Mouse (Mus musculus) midbrain, embryonic 16.5 days (tissue): ENCODE data around the gene Arfip1. TPM values are rescaled to one million over a fixed set of nuclear protein-coding genes. Genes with fewer than 3 reads are reported as not detected.

Source experiments
- ATAC-seq: fragments of 200-750 bp; cut with Nextera tagmentation; 2 replicates; pipeline ENCODE4 v1.8.0; 2017; ENCODE audit warnings: moderate TSS enrichment
- H3K27ac ChIP-seq: fragments of 300-500 bp; sonication (generic); 2 replicates; pipeline ENCODE4 v1.5.1; 2014; ENCODE audit warnings: mild to moderate bottlenecking, low read length, mixed read lengths
- H3K27me3 ChIP-seq: fragments of 300-500 bp; sonication (generic); 2 replicates; pipeline ENCODE4 v1.6.1; 2014; ENCODE audit warnings: low read depth, low read length, mixed read lengths; ENCODE audit not compliant: control insufficient read depth, insufficient read depth
- H3K36me3 ChIP-seq: fragments of 300-500 bp; sonication (generic); 2 replicates; pipeline ENCODE4 v1.6.1; 2014; ENCODE audit warnings: mild to moderate bottlenecking, low read length, moderate library complexity, mixed read lengths; ENCODE audit not compliant: control insufficient read depth, insufficient read depth
- H3K4me1 ChIP-seq: fragments of 300-500 bp; sonication (generic); 2 replicates; pipeline ENCODE4 v1.6.1; 2014; ENCODE audit warnings: mild to moderate bottlenecking, low read length, mixed read lengths; ENCODE audit not compliant: control insufficient read depth, insufficient read depth
- H3K4me2 ChIP-seq: fragments of 300-500 bp; sonication (generic); 2 replicates; pipeline ENCODE4 v1.6.1; 2014; ENCODE audit warnings: mild to moderate bottlenecking, low read length, mixed read lengths
- H3K4me3 ChIP-seq: fragments of 300-500 bp; sonication (generic); 2 replicates; pipeline ENCODE4 v1.5.1; 2014; ENCODE audit warnings: low read depth, mild to moderate bottlenecking, low read length, moderate library complexity, mixed read lengths
- H3K9ac ChIP-seq: fragments of 300-500 bp; sonication (generic); 2 replicates; pipeline ENCODE4 v1.6.1; 2014; ENCODE audit warnings: low read depth, low read length, mixed read lengths
- H3K9me3 ChIP-seq: fragments of 300-500 bp; sonication (generic); replicated peaks from 2 replicates; pipeline ENCODE4 v1.6.1; 2014; ENCODE audit warnings: mild to moderate bottlenecking, low read length, mixed read lengths; ENCODE audit not compliant: control insufficient read depth, poor library complexity, severe bottlenecking
- WGBS: fragments of 180-500 bp; shearing (Covaris S2); extraction: QIAGEN DNeasy Blood & Tissue Kit; methylation state at CpG from one replicate; pipeline ENCODE4 v1.1.7; 2014; 5-methylcytosine and 5-hydroxymethylcytosine counted together
- polyA plus RNA-seq: library from polyadenylated mRNA; unstranded; fragments of >200 nt; fragmentation: Nextera tagmentation; extraction: Ambion mirVana; gene quantifications from 2 replicates; pipeline ENCODE4 v1.2.1, GENCODE M21; 2015

Gene Arfip1
- 22.1 and 22.4 TPM in 2 replicates for polyA plus RNA-seq

DNA sequence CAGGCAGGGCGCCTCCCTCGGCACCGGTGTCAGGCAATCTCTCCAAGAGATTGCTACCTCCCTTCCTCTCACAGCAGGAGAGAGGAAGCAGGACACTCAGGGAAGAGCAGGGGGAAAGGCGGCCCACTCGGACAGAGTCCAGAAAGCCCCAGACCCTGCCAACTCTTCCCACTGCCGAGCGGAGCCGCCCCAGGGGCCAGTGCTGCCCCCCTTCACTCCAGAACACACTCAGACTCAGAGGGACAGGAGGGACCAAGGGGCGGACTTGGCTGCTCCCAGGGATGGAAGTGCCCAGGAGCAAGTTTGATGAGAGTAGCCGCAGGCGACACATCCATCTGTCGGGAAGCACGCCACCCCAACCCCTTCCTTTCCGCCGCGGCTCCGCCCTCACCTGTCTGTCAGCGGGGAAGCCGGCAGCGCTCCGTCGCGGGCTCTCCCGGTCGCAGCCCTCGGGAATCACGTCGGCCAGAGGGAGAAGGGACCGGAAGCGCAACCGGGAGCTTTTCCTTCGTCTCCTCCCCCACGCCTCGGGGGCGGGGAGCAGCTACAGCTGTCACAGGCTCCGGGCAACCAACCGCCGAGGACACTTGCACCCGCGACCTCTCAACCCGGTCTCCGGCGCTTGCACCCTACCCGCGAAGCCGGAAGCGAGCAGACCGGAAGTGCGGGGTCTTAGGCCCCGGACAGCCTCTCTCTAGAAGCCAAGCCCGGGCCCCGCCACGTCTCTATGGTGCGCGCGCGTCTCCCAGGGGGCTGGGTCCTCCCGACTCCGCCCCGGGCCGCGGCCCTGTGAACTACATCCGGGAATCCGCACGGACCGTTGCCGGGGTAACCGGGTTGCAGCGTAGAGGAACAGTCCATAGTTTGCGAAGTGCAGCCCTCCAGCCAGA lies at the start of gene Arfip1:
Gene Arfip1, minus strand, starts transcription at position 603 of the 890 bp plus-strand sequence.
- 0% methylated on average over 60 of the region's 70 CpGs for WGBS
- peak within 1 kb of the TSS; percentile 86 for H3K9ac ChIP-seq
- peak; percentile 99 for ATAC-seq

DNA sequence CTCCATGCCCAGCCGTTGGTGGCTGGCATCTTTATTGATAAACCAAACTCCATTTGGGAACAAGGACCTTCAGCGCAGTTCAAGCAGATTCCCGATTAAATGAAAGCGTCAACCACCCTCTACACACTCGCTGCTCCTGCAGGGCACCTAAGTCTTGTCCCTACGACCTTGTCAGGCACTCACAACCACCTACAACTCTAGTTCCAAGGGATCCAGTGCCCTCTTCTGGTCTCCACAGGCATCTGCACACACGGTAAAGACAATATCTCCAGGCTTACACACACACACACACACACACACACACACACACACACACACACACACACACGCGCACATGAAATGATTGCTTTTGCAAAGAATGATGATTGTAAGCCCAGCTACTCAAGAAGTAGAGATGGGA lies 49.2 kb upstream of the Arfip1 start:
- no peak for ATAC-seq
- no peak overlapping the region for H3K9ac ChIP-seq
- no peak overlapping the region for H3K4me2 ChIP-seq
- no peaks in the 10 kb centered on the region for H3K36me3 ChIP-seq
- H3K27ac ChIP-seq: no peak overlapping the region
- H3K4me1 ChIP-seq: no peaks in the 10 kb centered on the region
- H3K4me3 ChIP-seq: no peak overlapping the region
- 98% methylated on average over 9 of the region's 9 CpGs for WGBS
- no peaks in the 10 kb centered on the region; the same call in none of the 2 replicates for H3K9me3 ChIP-seq
- no peaks in the 10 kb centered on the region for H3K27me3 ChIP-seq

More for the DNA sequence above, at the start of gene Arfip1:
- H3K27me3 ChIP-seq: no peaks in the 10 kb centered on the region
- H3K4me2 ChIP-seq: peak within 1 kb of the TSS; percentile 93
- H3K36me3 ChIP-seq: no peaks in the 10 kb centered on the region
- peaks cover 23% of the 10 kb centered on the region for H3K4me1 ChIP-seq
- H3K9me3 ChIP-seq: no peaks in the 10 kb centered on the region
- H3K27ac ChIP-seq: peak within 1 kb of the TSS; percentile 89
- peak within 1 kb of the TSS; percentile 70 for H3K4me3 ChIP-seq

DNA sequence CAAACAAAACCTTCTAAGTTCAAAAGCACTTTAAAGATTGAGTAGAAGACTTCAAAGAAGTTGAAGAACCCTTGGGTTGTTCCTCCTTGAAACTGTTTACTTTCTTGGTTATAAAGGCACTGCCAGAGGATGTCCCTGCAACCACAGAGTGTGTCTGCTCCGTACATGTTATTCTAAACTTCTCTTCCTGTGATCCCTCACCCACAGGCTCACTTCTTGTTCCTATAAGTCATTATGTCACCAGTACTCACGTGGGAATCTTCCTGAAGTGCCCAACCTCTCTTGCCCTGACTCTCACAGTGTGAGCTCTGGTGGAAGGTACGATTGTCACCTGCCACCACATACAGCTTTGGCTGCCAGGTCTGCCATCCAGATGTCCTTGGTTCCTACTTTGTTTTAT lies 39.6 kb upstream of the Arfip1 start:
- no peak overlapping the region for H3K27ac ChIP-seq
- no peak overlapping the region for H3K4me3 ChIP-seq
- 74% methylated on average over 3 of the region's 3 CpGs for WGBS
- no peaks in the 10 kb centered on the region for H3K27me3 ChIP-seq
- peaks cover 3% of the 10 kb centered on the region; the same call in 1 of the 2 replicates for H3K4me1 ChIP-seq
- H3K36me3 ChIP-seq: no peaks in the 10 kb centered on the region
- H3K4me2 ChIP-seq: no peak overlapping the region
- no peak overlapping the region for H3K9ac ChIP-seq
- H3K9me3 ChIP-seq: no peaks in the 10 kb centered on the region
- ATAC-seq: no peak

DNA sequence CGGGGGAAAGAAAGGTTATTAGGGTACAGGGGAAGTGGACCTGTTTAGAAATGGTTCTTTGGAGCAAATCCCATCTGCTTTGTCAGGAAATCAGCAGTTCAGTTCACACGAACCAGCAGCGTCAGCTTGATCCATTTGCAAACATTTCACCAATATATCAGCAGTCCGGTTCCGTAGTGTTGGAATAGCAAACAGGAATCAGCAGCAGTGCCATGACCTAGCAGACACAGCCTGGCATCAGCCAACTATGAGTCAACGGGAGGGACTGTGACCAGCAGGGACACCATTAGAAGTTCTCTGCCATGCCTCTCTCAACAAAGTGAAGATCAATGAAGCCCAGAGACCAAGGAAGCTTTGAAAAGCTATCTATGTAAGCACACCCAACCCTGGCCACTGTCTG lies 37.3 kb upstream of the Arfip1 start:
- no peaks in the 10 kb centered on the region for H3K9me3 ChIP-seq
- 96% methylated on average over 6 of the region's 6 CpGs for WGBS
- H3K27ac ChIP-seq: no peak overlapping the region
- no peak overlapping the region for H3K4me2 ChIP-seq
- H3K9ac ChIP-seq: no peak overlapping the region
- H3K4me3 ChIP-seq: no peak overlapping the region
- ATAC-seq: no peak
- no peaks in the 10 kb centered on the region for H3K4me1 ChIP-seq
- no peaks in the 10 kb centered on the region for H3K36me3 ChIP-seq
- no peaks in the 10 kb centered on the region for H3K27me3 ChIP-seq

DNA sequence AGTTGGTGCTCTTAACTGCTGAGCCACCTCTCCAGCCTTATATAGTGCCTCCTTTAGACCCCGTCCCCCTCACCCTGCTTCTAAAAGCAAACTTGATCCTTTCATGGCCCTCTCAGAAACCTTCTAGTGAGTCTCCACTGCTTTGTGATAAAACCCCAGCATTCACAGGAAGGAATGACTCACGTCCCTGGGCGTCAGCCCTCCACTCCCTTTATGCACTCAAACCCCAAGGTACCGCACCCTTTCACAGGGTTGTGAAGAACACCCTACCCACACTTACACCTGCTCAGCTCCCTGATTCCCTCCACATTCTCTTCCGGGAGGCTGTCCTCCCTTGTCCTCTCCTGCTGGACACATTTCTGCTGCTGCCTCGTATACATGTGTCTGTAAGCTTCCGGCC lies 36.6 kb upstream of the Arfip1 start:
- 96% methylated on average over 7 of the region's 7 CpGs for WGBS
- no peaks in the 10 kb centered on the region for H3K36me3 ChIP-seq
- H3K9ac ChIP-seq: no peak overlapping the region
- H3K4me2 ChIP-seq: no peak overlapping the region
- H3K27me3 ChIP-seq: no peaks in the 10 kb centered on the region
- no peaks in the 10 kb centered on the region for H3K9me3 ChIP-seq
- H3K4me3 ChIP-seq: no peak overlapping the region
- ATAC-seq: no peak
- H3K27ac ChIP-seq: no peak overlapping the region
- no peaks in the 10 kb centered on the region for H3K4me1 ChIP-seq

DNA sequence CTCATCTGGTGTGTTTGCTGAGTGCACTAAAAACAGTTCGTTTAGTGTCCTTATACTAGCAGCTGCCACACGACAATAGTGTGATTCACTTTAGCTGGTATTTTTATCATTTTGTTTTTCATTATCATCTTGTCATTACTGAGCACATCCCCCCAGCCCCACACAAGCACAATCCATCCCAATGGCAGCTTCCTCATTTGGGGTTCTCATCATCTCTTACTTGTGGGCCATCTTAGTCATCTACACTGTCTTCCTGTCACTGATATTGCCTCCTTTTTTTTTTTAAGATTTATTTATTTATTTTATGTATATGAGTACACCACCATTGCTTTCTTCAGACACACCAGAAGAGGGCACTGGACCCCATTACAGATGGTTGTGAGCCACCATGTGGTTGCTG lies 36.2 kb upstream of the Arfip1 start:
- Histone ChIP-seq H3K9me3 (no peaks in the 10 kb centered on the region), H3K4me1 (no peaks in the 10 kb centered on the region), H3K27ac (no peak overlapping the region), H3K9ac (no peak overlapping the region), H3K27me3 (no peaks in the 10 kb centered on the region), H3K36me3 (no peaks in the 10 kb centered on the region), H3K4me3 (no peak overlapping the region), H3K4me2 (no peak overlapping the region)
- ATAC-seq: no peak
- 85% methylated on average over 2 of the region's 2 CpGs for WGBS

DNA sequence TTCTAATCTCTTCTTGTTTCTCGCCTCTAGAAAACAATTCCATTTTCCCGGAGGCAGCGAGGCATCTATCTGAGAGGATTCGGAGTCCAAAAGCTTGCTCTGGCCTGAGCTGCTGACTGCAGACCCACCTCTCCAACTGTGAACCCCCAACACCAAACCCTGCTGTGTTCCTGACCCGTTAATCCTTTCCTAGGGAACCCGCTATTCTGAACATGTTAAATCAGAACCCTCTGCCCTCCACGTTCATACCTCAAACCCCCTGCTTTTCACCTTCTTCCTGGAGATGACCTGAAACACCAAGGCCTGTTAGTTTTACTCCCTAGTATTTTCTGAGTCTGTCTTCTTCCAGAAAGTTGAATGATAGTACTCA lies 33.4 kb upstream of the Arfip1 start:
- 25% methylated on average over 7 of the region's 7 CpGs for WGBS
- Histone ChIP-seq H3K27ac (no peak overlapping the region), H3K4me2 (no peak overlapping the region), H3K4me1 (no peaks in the 10 kb centered on the region), H3K27me3 (no peaks in the 10 kb centered on the region), H3K36me3 (no peaks in the 10 kb centered on the region), H3K4me3 (no peak overlapping the region), H3K9me3 (no peaks in the 10 kb centered on the region), H3K9ac (no peak overlapping the region)
- no peak for ATAC-seq

DNA sequence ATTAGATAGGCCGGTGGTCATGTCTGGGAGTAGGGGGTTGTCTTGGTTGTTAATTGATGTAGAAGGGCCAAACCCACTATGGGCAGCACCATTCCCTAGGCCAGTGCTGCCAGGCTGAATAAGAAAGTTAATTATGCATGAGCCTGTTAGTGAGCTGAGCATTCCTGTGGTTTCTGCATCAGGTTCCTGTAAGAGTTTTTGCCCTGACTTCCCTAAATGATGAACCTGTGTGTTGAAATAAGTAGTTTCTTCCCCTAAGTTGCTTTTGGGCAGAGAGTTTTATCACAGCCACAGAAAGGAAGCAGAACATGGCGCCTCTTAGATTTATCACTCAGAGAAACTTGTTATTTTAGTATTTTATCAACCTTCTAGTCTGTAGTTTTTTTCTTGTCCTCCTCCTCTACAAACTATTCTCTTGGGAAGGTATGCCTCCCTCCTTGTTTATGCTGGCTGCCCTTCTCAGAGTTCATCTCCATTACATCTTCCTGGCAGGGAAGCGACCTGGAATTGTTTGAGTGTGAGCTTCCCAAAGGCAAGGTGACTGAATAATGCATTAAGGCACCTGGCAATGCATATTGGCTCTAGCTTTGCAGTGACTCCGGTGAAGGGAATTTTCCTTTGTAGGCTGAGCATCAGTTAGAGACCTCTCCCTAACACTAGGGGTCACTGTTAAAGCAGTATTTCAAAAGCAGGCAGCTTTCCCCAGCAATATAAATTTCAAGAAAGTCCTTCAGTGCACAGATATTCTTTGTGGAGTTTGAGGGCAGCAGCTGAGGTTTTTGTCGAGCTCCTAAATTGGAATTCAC lies 32.8 kb upstream of the Arfip1 start:
- Histone ChIP-seq H3K9me3 (no peaks in the 10 kb centered on the region), H3K9ac (no peak overlapping the region), H3K4me3 (no peak overlapping the region), H3K4me1 (no peaks in the 10 kb centered on the region), H3K27ac (no peak overlapping the region), H3K27me3 (no peaks in the 10 kb centered on the region), H3K36me3 (no peaks in the 10 kb centered on the region), H3K4me2 (no peak overlapping the region)
- WGBS: 24% methylated on average over 5 of the region's 5 CpGs
- ATAC-seq: peak; percentile 78
